Mouse (Mus musculus): ENCODE measurements at regions not wholly inside any gene's neighbourhood (a gene's known extent, or its start where the extent isn't known, plus 50 kb on each side); places are given as distances from the start of the nearest gene placed in this dataset.

- peak; percentile 48 for ATAC-seq (ENCODE audit: low FRiP score, low read depth)
- H3K4me2 ChIP-seq (replicated peaks), result peak overlapping the region; percentile 66
- H3K36me3 ChIP-seq, result no peaks in the 10 kb centered on the region
- H3K9me3 ChIP-seq, result no peaks in the 10 kb centered on the region
- peak overlapping the region; percentile 56 for H3K4me3 ChIP-seq
- peak overlapping the region; percentile 66 for H3K9ac ChIP-seq
- peak overlapping the region; percentile 37; the same call in 1 of the 2 replicates for H3K27ac ChIP-seq
- WGBS, result 16% methylated on average over 69 of the region's 69 CpGs
- peaks cover 44% of the 10 kb centered on the region for H3K27me3 ChIP-seq (replicated peaks)
- H3K4me1 ChIP-seq, result 0 out of 2 replicates have a peak, but pooled peaks cover 7% of the 10 kb centered on the region
Observed at GRCm38 (mm10) chrX:140277978-140278729, 63.9 kb upstream of the Frmpd3 start.

- Histone ChIP-seq H3K27ac (no peak overlapping the region), H3K4me2 (replicated peaks) (peak overlapping the region; percentile 66), H3K4me3 (no peak overlapping the region), H3K4me1 (0 out of 2 replicates have a peak, but pooled peaks cover 7% of the 10 kb centered on the region), H3K9me3 (no peaks in the 10 kb centered on the region), H3K27me3 (replicated peaks) (peaks cover 44% of the 10 kb centered on the region), H3K36me3 (no peaks in the 10 kb centered on the region), H3K9ac (no peak overlapping the region)
- WGBS, result 16% methylated on average over 6 of the region's 6 CpGs
- peak; percentile 49 for ATAC-seq (ENCODE audit: low FRiP score, low read depth)
Observed at GRCm38 (mm10) chrX:140279266-140279665, 62.8 kb upstream of the Frmpd3 start.

- H3K4me2 ChIP-seq (replicated peaks), result peak overlapping the region; percentile 34
- H3K27me3 ChIP-seq (replicated peaks), result peaks cover 44% of the 10 kb centered on the region
- H3K4me1 ChIP-seq, result 0 out of 2 replicates have a peak, but pooled peaks cover 7% of the 10 kb centered on the region
- H3K4me3 ChIP-seq, result no peak overlapping the region
- H3K9me3 ChIP-seq, result no peaks in the 10 kb centered on the region
- WGBS, result 19% methylated on average over 12 of the region's 12 CpGs
- no peak for ATAC-seq (ENCODE audit: low FRiP score, low read depth)
- no peaks in the 10 kb centered on the region for H3K36me3 ChIP-seq
- H3K27ac ChIP-seq, result no peak overlapping the region
- no peak overlapping the region for H3K9ac ChIP-seq
Observed at GRCm38 (mm10) chrX:140280016-140280415, 62.0 kb upstream of the Frmpd3 start.

All from neural tube, embryonic 12.5 days (tissue).